Mouse (Mus musculus): ENCODE measurements at regions not wholly inside any gene's neighbourhood (a gene's known extent, or its start where the extent isn't known, plus 50 kb on each side); places are given as distances from the start of the nearest gene placed in this dataset.

DNA sequence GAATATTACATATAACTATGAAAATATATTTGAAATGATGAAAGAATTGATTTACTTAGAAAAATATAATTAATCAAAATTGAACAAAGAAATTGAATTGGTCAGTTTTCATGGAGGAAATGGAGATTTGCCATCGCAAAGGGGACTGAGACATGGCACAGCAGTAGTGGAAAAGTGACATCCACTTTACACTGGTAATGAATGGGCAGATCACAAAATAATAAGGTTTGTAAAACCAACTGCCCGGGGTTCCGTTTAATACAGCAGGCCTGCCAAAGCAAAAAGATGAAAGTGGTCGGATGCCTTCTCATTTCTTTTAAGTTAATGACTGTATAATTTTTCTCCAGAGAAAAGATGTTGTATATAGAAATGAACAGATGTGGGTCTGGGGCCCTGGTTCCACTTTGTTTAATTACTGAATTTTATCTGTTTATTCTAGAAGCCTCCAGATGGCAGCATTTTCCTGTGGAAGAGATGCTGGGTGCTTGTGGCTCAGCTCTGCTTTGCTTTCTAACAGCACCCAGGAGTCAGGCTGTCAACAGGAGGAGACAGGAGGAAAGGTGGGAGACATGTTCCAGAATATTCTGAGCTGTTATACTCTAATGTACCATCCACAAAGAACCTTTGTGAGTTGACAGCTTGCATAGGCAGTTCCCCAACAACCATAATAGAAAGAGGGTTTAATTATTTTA is 75.6 kb upstream of the Fbxl17 start:
- DNase-seq = no peak

- DNase-seq = no peak
These were observed 83.1 kb upstream of the Fbxl17 start for GRCm38 (mm10) chr17:63582870-63583269.

DNA sequence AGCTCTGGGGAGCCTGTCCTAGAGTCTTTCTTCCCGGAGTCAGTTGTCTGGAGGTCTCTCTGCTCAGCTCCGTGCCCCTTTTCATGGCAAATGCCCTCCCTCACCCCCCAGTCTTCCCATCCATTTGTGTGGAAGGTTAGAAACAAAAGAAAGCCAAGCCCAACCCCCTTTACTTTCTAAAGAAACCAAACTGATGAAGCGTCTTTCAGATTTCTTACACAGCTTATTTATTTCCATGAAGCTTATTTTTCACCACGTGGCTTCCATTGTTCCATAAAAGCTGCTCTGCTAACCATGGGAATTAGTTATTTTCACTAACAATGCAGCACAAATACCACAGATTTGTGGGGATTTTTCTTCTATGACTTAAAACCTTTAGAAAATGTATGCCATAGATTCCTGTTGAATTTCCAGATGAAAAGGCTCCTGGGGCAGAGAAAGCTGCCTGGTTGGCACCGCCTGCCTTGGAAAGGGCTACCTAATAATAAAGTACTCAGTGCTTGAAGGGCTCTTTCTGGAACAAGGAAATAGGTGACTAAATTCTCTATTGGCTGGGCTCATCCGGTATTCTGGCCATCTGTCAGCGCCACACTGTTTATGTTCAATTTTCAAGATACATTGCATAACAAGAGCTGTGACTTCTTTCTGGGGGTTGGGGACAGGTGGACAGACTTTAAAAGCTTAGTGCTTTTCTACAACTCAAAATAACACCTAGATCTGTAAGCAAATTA is 107.4 kb upstream of the Fbxl17 start:
- DNase-seq = no peak

DNA sequence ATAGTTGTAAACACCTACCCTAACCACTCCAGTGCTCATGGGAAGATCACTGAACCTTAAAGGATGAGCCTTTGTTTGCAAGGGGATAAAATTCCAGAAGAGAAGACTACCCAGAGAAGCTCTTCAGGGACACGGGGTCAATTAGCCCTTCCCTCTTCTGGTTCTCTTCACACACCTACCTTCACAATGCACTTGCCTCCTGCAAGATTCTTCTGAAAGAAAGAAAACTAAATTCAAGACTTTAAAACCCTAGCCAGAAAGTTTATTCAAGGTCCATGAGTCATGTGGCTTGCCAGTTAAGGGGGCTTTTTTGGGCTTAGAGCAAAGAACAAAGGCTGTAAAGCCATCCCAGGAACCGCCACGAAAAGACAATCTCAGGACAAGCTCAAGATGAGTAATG is 122.9 kb upstream of the Fbxl17 start:
- no peak for DNase-seq

DNA sequence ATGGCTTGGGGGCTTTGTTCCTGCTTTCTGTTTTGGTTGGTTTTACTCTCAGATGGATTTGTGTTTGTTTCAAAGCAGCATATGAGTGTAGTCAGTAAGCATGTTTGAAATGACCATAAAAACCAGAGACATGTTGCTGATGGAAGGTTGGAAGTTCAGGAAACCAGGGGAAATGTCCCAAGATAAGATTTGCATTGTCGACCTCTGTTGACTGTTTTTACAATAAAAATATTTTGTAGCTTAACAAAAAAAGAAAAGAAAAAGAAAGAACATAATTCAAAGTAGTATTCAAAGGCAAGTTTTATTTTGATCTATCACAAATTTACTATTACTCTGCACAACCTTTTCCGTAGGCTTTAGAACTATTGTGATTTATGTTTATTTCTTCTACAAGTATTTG is 137.8 kb upstream of the Fbxl17 start:
- no peak for DNase-seq

DNA sequence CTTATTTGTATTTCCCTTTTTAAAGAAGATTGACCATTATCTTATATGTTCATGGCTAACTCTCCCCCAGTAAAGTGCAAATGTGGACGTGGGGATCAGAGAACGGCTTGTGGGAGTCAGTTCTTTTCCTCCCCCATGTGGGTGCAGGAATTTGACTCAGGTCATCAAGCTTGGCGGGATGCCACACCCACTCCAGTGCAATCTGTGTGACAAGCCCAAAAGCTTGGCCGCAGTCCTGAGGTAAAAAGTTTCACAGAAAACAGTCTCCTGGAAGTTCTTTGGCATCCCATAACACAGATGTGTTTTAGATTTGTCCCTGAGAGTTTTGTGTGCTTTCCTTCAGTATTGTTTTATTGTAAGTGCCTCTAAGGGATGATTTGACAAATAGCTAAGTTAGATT is 144.6 kb upstream of the Fbxl17 start:
- no peak for DNase-seq

DNA sequence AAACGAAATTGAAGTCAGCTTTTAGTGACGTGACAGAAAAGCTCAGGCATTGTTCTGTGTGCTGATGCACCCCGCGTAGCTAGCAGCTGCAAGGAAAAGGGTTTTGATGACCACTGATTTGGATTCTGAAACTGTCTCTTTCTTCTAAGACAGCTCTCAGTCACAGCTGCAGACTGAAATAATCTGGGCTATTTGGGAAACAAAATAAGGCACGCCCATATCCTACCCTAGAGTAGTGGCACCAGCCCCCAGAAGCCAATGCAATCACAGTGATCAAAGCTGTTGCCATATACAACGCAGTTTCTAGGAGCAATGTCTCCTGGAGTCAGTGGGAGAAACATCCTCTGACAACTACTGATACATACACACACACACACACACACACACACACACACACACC is 157.9 kb upstream of the Fbxl17 start:
- DNase-seq = no peak

- no peak for DNase-seq
These were observed 161.1 kb upstream of the Fbxl17 start for GRCm38 (mm10) chr17:63660841-63661481.

DNA sequence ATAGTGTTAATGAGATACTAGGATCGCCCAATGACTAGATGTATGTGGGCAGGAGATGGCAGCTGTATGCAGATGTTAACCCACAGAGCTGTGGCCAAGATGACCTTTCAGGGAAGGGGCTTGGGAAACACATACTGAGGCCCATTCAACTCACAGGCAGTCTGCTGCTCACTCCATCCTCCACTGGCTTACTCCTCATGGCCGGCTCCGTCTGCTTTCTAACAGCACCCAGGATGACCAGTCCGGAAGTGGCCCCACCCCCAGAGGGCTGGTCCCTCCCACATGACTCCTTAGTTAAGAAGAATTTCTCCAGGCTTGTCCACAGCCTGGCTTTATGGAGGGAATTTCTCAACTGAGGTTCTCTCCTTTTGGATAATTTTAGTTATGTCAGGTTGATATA is 161.8 kb upstream of the Fbxl17 start:
- no peak for DNase-seq

- no peak for DNase-seq
These were observed 162.4 kb upstream of the Fbxl17 start for GRCm38 (mm10) chr17:63662251-63662650.

GRCm38 (mm10) chr17:63676791-63677190 is 177.0 kb upstream of the Fbxl17 start:
- no peak for DNase-seq

GRCm38 (mm10) chr17:63677996-63678657 is 178.3 kb upstream of the Fbxl17 start:
- DNase-seq = no peak

DNA sequence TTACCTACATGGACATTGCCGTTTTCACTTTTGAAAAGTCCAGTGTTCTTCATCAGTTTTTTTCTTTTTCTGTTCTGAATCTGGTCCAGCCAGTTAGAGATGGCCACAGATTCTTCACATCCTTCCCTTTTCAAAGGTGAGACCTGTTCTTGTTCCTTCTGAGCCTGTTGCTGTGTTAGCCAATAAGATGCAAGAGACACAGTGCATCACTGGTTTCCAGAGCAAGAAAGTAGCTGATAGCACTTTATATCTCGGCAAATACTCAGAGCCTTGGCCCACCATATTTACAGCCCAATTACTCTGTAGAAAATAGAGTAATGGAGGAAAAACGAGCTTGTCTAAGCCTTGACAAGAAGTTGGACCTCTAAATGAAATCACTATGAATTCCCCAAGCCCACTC is 180.7 kb upstream of the Fbxl17 start:
- DNase-seq = no peak

DNA sequence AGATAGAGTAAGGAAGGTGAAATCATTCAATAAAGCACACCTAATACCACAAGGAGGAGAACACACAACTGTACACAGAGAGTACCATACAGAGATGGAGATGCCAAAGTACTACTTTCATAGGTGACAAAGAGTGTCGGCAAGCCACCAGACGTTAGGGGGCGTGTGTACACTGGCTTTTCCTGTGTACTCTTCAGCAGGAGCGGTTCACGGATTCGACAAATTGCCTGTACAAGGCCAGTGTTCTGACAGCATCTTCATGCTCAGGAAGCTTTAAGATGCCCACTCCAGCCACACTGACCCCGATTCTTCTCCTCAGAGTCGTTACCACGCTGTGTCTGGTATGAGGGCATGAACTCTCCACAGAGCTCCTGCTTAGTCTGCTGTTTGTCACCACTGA is 179.5 kb upstream of the Fer start:
- no peak for DNase-seq

- DNase-seq = no peak
These were observed 178.8 kb upstream of the Fer start for GRCm38 (mm10) chr17:63684026-63684425.

DNA sequence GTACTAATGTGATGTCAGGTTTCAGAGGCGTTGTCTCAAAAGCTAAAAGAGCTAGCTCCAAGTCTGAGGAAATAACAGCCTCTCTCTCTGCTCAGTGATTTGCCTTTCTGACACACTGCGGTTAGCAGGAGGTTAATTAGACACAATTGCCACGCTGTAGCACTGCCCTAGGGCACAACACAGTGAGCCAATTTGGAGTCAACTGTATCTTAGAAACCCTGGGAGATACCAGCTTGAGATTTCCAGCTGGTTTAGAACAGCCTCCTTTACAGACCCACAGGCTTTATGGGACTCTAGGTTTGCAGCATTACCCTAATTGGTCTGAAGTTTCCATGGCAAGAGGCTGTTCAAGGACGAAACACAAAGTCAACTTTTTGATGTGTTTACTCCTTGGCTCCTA is 176.9 kb upstream of the Fer start:
- DNase-seq = no peak

DNA sequence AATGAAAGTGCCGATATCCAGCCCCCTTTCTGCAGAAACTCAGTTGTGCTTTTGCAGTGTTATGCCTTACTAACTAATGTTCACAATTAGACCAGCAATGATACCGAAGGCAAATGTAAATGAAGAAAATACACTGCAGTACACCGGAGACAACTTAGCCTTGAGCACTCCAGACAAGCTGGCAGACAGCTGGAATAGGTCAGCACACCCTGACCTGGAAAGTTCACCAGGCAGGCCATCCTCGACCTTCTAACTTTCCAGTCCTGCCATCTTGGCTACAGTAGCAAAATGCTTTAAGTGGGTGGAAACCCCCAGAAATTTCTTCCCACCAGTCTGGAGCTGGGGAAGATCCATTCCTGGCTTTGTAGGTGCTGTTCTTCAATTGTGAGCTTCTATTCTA is 176.5 kb upstream of the Fer start:
- no peak for DNase-seq

- no peak for DNase-seq
These were observed 173.6 kb upstream of the Fer start for GRCm38 (mm10) chr17:63689291-63689690.

GRCm38 (mm10) chr17:63690829-63691689 is 171.8 kb upstream of the Fer start:
- DNase-seq = no peak

- no peak for DNase-seq
These were observed 171.2 kb upstream of the Fer start for GRCm38 (mm10) chr17:63691690-63691968.

GRCm38 (mm10) chr17:63693274-63693673 is 169.6 kb upstream of the Fer start:
- DNase-seq = no peak

GRCm38 (mm10) chr17:63699537-63699936 is 163.3 kb upstream of the Fer start:
- DNase-seq = no peak

DNA sequence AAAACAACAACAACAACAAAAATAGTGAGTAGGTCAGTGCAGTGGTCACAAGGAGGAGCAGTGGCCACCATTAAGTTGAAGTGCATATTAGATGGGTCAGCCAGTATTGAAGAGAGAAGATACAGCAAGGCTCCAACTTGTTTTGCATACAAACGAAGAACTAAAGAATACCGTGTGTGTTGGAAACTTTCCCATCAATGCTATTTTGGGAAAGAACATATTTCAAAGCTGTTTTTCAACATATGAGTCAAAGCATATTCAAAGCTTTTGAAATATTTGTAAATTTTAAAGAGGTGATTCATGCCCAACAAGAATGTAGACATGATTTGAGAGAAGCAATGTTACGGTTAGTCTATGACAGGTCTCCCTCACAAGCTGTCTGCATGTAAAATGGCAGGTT is 157.9 kb upstream of the Fer start:
- DNase-seq = no peak

Data from thymus, postnatal 25 days (tissue).